Mouse (Mus musculus) neural tube, embryonic 14.5 days (tissue): Measurements from ENCODE around the gene Slc37a3. TPM values are rescaled to one million over a fixed set of nuclear protein-coding genes. Genes with fewer than 3 reads are reported as not detected.
"Not testable (repeated sequence)": the region's sequence is repeated elsewhere in the genome, so short reads cannot be mapped to it uniquely, and the experiment has no call there.

Experiments used
- ATAC-seq: fragments of 200-750 bp; cut with Nextera tagmentation; 2 replicates; pipeline ENCODE4 v1.8.0; 2017; ENCODE audit warnings: low read depth, mild to moderate bottlenecking, moderate TSS enrichment, moderate library complexity
- H3K27ac ChIP-seq: fragments of 300-500 bp; sonication (generic); 2 replicates; pipeline ENCODE4 v1.5.1; 2014; ENCODE audit warnings: low read depth, mild to moderate bottlenecking, control low read depth, low read length, moderate library complexity, mixed read lengths
- H3K27me3 ChIP-seq: fragments of 300-500 bp; sonication (generic); 2 replicates; pipeline ENCODE4 v1.6.1; 2014; ENCODE audit warnings: low read length; ENCODE audit not compliant: control insufficient read depth, insufficient read depth
- H3K36me3 ChIP-seq: fragments of 300-500 bp; sonication (generic); 2 replicates; pipeline ENCODE4 v1.6.1; 2014; ENCODE audit warnings: low read length, mixed read lengths; ENCODE audit not compliant: control insufficient read depth, insufficient read depth
- H3K4me1 ChIP-seq: fragments of 300-500 bp; sonication (generic); 2 replicates; pipeline ENCODE4 v1.6.1; 2014; ENCODE audit warnings: low read length; ENCODE audit not compliant: control insufficient read depth, insufficient read depth
- H3K4me2 ChIP-seq: fragments of 300-500 bp; sonication (generic); 2 replicates; pipeline ENCODE4 v1.6.1; 2014; ENCODE audit warnings: mild to moderate bottlenecking, low read depth, low read length, control low read depth
- H3K4me3 ChIP-seq: fragments of 300-500 bp; sonication (generic); 2 replicates; pipeline ENCODE4 v1.5.1; 2014; ENCODE audit warnings: low read depth, low read length, control low read depth, mixed read lengths
- H3K9ac ChIP-seq: fragments of 300-500 bp; sonication (generic); replicated peaks from 2 replicates; pipeline ENCODE4 v1.6.1; 2014; ENCODE audit warnings: low read depth, mild to moderate bottlenecking, control low read depth, low read length, mixed read lengths
- H3K9me3 ChIP-seq: fragments of 300-500 bp; sonication (generic); 2 replicates; pipeline ENCODE4 v1.6.1; 2016; ENCODE audit warnings: low read length; ENCODE audit not compliant: control insufficient read depth
- WGBS: fragments of 180-500 bp; shearing (Covaris S2); extraction: QIAGEN DNeasy Blood & Tissue Kit; methylation state at CpG from one replicate; pipeline ENCODE4 v1.1.7; 2014; 5-methylcytosine and 5-hydroxymethylcytosine counted together
- polyA plus RNA-seq: library from polyadenylated mRNA; unstranded; fragments of >200 nt; fragmentation: Nextera tagmentation; extraction: Ambion mirVana; gene quantifications from 2 replicates; pipeline ENCODE4 v1.2.1, GENCODE M21; 2014

The Slc37a3 gene
- polyA plus RNA-seq, 1 experiment from 2014 or later, result 60.5 TPM

DNA sequence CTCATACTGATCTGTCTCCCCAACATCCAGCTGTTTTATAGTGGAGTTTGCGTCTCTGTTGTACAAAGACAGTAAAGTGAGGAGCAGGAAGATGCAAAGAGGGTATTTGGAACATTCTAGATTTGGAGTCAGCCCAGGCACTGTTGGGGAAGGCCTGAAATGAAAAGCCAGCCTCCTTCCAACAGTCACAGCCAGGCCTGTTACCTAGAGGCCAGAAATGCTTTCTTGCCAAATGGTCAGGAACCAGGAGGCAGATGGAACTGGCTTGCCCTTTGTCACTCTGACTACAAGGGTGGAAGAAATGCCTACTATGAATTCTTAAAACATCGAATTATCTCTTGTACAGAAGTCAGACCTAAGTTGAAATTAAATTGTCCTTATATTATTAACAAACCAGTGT, 12.5 kb upstream of the Slc37a3 start:
- Histone ChIP-seq H3K4me1 (no peaks in the 10 kb centered on the region), H3K27ac (no peak overlapping the region), H3K27me3 (no peaks in the 10 kb centered on the region), H3K4me2 (no peak overlapping the region), H3K36me3 (no peaks in the 10 kb centered on the region), H3K9ac (no peak overlapping the region), H3K9me3 (no peaks in the 10 kb centered on the region), H3K4me3 (no peak overlapping the region)
- no peak for ATAC-seq
- 90% methylated on average over 2 of the region's 2 CpGs for WGBS

DNA sequence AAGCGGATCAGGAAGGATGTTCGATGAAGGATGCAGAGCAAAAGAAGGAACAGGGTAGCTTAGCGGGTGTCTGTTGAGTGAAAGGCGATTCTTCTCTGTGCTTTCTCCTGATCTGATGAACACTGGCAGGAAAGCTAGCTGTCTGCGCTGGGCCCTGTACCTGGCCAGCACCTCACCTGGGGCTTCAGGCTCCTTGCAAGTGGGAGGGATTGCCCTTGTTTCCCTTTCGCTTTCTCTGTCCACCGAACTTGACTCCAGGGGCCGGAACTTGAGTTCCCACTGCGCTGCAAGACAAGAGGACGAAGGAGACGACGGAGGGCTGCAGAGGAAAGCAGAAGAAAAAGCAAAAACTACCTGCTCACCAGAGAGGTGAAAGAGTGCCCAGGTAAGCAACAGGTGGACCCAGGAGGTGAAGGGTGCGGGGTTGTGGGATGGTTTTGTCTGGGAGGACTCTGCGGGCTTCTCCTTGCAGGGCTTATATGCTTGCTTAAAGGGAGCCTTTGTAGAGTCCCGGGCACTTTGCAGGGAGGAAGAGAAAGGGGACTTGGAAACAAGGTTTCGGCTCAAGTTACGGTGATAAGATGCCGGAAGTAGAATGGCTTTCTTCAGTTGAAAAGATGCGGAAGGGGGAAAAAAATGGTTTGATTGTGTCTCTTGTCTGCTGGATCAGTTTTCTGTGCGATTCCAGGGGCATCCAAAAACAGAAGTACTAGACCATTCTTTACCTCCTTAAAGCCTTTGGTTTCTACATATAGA, 3.8 kb upstream of the Slc37a3 start, which contains the start of gene Rab19:
Gene Rab19, plus strand, starts transcription at position 51 of the 756 bp plus-strand sequence.
- no peaks in the 10 kb centered on the region for H3K27me3 ChIP-seq
- ATAC-seq, result no peak
- H3K9ac ChIP-seq, result no peak within 1 kb of the TSS
- H3K4me2 ChIP-seq, result peak within 1 kb of the TSS; percentile 32; the same call in 1 of the 2 replicates
- H3K9me3 ChIP-seq, result no peaks in the 10 kb centered on the region
- no peaks in the 10 kb centered on the region for H3K4me1 ChIP-seq
- WGBS, result 15% methylated on average over 20 of the region's 20 CpGs
- no peaks in the 10 kb centered on the region for H3K36me3 ChIP-seq
- peak within 1 kb of the TSS; percentile 5; the same call in 1 of the 2 replicates for H3K4me3 ChIP-seq
- H3K27ac ChIP-seq, result no peak within 1 kb of the TSS

DNA sequence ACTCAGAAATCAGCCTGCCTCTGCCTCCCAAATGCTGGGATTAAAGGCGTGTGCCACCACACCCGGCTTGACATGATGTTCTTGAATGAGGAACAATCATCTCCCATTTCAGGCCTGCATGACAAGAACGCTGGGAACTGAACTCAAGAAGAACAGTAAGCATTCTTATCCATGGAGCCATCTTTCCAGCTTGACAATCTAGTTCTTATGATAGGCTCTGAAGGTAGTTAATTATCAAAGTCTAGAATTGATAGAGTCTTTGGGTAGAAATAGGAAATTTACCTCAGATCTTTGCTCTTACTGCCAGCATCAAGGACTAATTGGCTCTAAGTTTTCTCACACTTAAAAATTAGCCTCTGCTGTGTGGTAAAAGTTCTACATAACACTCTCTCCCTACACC, 2.8 kb upstream of the Slc37a3 start:
- Histone ChIP-seq H3K27ac (no peak overlapping the region), H3K27me3 (no peaks in the 10 kb centered on the region), H3K4me2 (no peak overlapping the region), H3K4me3 (no peak overlapping the region), H3K9ac (no peak overlapping the region), H3K36me3 (no peaks in the 10 kb centered on the region), H3K9me3 (no peaks in the 10 kb centered on the region), H3K4me1 (peaks cover 8% of the 10 kb centered on the region; the same call in 1 of the 2 replicates)
- 91% methylated on average over 3 of the region's 3 CpGs for WGBS
- no peak for ATAC-seq

DNA sequence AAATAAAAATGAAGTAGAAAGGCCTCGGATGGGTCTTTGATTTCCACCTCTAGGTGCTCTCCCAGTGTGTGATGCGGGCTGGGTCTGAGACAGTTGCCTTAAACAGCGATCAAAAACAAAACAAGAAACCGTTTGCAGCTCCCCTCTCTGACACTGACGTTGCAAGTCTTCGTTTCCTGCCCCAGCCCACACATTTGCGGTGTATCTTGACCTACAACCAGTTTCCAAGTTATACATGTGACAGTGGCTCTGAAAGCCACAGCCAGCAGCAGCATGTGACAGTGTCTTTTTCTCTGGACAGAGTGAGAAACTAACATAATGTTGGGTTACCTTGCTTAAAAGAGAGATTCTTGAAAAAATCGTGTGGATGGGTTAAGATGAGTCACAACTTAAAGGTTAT, 2.3 kb upstream of the Slc37a3 start:
- no peaks in the 10 kb centered on the region for H3K36me3 ChIP-seq
- 85% methylated on average over 8 of the region's 8 CpGs for WGBS
- H3K4me2 ChIP-seq, result no peak overlapping the region
- no peaks in the 10 kb centered on the region for H3K27me3 ChIP-seq
- no peak overlapping the region for H3K27ac ChIP-seq
- H3K9ac ChIP-seq, result no peak overlapping the region
- peaks cover 8% of the 10 kb centered on the region; the same call in 1 of the 2 replicates for H3K4me1 ChIP-seq
- ATAC-seq, result no peak
- no peaks in the 10 kb centered on the region for H3K9me3 ChIP-seq
- no peak overlapping the region for H3K4me3 ChIP-seq

DNA sequence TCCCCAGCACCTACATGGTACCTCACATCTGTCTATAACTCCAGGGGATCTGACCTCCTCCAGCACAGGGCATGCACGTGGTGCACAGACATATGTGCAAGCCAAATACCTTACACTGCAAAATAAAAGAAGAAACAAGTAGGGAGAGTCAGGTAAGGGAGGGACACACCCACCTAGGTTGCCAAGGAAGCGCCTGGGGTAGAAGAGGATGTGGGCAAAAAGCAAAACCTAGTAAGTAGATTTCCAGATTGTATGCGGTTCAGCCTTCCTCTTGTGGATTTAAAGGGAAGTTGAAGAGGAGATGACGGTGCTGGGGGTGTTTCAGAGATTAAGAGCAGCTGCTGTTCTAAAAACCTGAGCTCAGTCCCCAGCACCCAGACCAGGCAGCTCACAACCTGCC, 1.7 kb upstream of the Slc37a3 start:
- Histone ChIP-seq H3K4me1 (peaks cover 8% of the 10 kb centered on the region; the same call in 1 of the 2 replicates), H3K4me2 (no peak overlapping the region), H3K4me3 (no peak overlapping the region), H3K9me3 (no peaks in the 10 kb centered on the region), H3K36me3 (no peaks in the 10 kb centered on the region), H3K9ac (no peak overlapping the region), H3K27ac (no peak overlapping the region), H3K27me3 (no peaks in the 10 kb centered on the region)
- 72% methylated on average over 4 of the region's 4 CpGs for WGBS
- no peak for ATAC-seq

DNA sequence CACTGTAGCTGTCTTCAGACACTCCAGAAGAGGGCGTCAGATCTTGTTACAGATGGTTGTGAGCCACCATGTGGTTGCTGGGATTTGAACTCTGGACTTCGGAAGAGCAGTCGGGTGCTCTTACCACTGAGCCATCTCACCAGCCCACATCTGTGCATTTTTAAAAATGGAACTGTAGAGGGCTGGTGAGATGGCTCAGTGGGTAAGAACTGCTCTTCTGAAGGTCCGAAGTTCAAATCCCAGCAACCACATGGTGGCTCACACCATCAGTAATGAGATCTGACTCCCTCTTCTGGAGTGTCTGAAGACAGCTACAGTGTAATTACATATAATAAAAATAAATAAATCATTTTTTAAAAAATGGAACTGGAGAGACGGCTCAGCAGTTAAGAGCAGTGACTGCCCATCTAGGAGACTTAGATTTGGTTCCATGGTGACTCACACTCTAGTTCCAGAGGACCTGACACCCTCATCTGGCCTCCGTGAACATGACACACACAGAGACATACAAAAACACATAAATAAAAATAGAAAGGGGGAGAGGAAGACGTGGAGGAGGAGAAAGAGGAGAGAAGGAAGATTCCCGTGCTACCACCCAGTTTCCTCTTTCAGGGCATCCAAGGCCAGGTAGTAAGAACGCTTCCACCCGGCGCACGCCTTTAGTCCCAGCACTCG, 823 bp upstream of the Slc37a3 start:
- ATAC-seq, result peak; percentile 5; the same call in 1 of the 2 replicates
- WGBS, result 82% methylated on average over 13 of the region's 13 CpGs
- not testable (repeated sequence) for H3K4me2 ChIP-seq, H3K36me3 ChIP-seq, H3K4me1 ChIP-seq, H3K27me3 ChIP-seq, H3K9me3 ChIP-seq, H3K27ac ChIP-seq, H3K9ac ChIP-seq, H3K4me3 ChIP-seq

DNA sequence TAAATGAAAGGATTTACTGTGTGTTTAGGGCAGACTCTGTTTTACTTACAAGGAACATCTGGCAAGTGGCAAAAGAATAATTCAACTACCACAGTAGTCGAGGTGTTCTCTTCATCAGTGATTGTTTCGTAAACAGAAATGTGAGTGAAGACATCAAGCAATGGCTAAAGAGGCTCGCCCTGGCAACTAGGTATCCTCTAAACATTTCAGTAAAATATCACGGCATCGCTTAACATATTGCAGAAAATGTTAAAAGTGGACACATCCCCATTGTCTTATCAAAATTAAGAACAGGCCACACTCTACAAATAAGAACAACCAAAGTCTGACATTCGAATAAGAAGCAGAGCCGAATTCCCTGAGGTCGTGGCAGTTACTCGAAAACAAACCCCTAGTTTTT, 700 bp downstream of the Slc37a3 start:
- Histone ChIP-seq H3K4me1 (peaks cover 11% of the 10 kb centered on the region; the same call in 1 of the 2 replicates), H3K9me3 (no peaks in the 10 kb centered on the region), H3K36me3 (no peaks in the 10 kb centered on the region), H3K4me3 (peak overlapping the region; percentile 92), H3K9ac (peak overlapping the region; percentile 87), H3K4me2 (peak overlapping the region; percentile 70), H3K27ac (no peak overlapping the region), H3K27me3 (no peaks in the 10 kb centered on the region)
- 23% methylated on average over 9 of the region's 9 CpGs for WGBS
- ATAC-seq, result no peak

DNA sequence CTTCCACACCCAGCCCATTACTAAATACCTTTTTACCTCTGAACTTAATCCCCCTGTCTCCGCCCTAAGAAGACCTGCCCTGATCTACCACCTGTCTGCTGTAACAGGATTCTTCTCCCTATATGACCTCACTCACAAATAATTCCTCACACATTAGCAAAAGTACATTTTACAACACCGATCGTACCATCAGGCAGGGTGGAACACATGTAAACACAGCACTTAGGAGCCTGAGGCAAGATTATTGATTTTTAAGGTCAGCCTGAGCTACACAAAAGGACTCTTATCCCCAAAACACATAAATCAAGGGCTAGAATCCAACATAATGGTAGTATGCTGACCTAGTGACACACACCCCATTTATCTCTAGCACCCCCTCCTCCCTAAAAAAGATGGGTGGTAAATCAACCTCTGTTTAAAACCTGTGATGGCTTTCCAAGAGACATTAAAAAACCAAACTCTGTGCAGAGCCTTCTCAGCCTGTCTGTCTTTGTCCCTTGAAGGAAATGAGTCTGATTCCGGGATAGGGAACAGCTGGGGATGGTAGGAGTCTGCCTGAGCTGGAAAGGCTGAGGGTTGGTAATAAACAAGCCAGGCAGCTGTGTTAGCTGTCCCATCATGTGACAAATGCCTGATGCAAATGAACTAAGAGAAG, 4.0 kb downstream of the Slc37a3 start:
- ATAC-seq, result no peak
- Histone ChIP-seq H3K4me1 (peaks cover 11% of the 10 kb centered on the region; the same call in 1 of the 2 replicates), H3K27ac (no peak overlapping the region), H3K27me3 (no peaks in the 10 kb centered on the region), H3K4me2 (no peak overlapping the region), H3K4me3 (no peak overlapping the region), H3K36me3 (no peaks in the 10 kb centered on the region), H3K9ac (no peak overlapping the region), H3K9me3 (no peaks in the 10 kb centered on the region)
- 25% methylated on average over 4 of the region's 4 CpGs for WGBS

DNA sequence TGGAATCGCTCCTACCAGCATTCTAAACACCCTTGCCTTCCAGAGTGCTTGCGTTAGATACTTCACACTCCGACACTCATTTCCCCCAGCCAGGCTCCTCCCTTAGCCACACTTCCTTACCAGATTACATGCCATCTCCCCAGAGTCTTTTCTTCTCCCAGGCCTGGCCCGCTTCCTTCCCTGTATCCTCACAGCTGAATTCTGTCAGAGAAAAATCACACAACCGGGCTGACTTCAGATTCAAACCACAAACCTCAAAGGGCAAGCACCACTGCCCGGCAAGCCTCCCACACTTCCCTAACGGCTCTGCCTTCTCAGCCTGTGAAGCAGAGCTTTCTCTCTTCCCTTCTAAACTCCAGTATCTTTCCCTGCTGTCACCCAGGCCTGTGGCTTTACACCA, 4.7 kb downstream of the Slc37a3 start:
- Histone ChIP-seq H3K4me2 (no peak overlapping the region), H3K9me3 (no peaks in the 10 kb centered on the region), H3K36me3 (no peaks in the 10 kb centered on the region), H3K4me3 (no peak overlapping the region), H3K9ac (no peak overlapping the region), H3K4me1 (peaks cover 11% of the 10 kb centered on the region; the same call in 1 of the 2 replicates), H3K27me3 (no peaks in the 10 kb centered on the region), H3K27ac (no peak overlapping the region)
- no peak for ATAC-seq
- 45% methylated on average over 7 of the region's 7 CpGs for WGBS
